Mouse (Mus musculus) forebrain, embryonic 14.5 days (tissue): ENCODE measurements around the gene Eif2b2. TPM values are rescaled to one million over a fixed set of nuclear protein-coding genes. Genes with fewer than 3 reads are reported as not detected.

Experiments
- ATAC-seq: fragments of 200-750 bp; cut with Nextera tagmentation; 2 replicates; pipeline ENCODE4 v1.8.0; 2017; ENCODE audit warnings: mild to moderate bottlenecking, moderate library complexity
- DNase-seq: peaks from one replicate; pipeline ENCODE4 v3.0.0-alpha.2; 2015; ENCODE audit warnings: low spot score
- H3K27ac ChIP-seq: fragments of 300-500 bp; sonication (generic); 2 replicates; pipeline ENCODE4 v1.5.1; 2014; ENCODE audit warnings: low read depth, mild to moderate bottlenecking, control low read depth, low read length, moderate library complexity
- H3K27me3 ChIP-seq: fragments of 300-500 bp; sonication (generic); replicated peaks from 2 replicates; pipeline ENCODE4 v1.6.1; 2014; ENCODE audit warnings: low read length, control low read depth, mixed read lengths; ENCODE audit not compliant: control insufficient read depth, insufficient read depth
- H3K36me3 ChIP-seq: fragments of 300-500 bp; sonication (generic); 2 replicates; pipeline ENCODE4 v1.6.1; 2014; ENCODE audit warnings: low read length, control low read depth; ENCODE audit not compliant: control insufficient read depth, insufficient read depth
- H3K4me1 ChIP-seq: fragments of 300-500 bp; sonication (generic); 2 replicates; pipeline ENCODE4 v1.6.1; 2014; ENCODE audit warnings: antibody characterized with exemption, low read length, control low read depth; ENCODE audit not compliant: control insufficient read depth, insufficient read depth
- H3K4me2 ChIP-seq: fragments of 300-500 bp; sonication (generic); 2 replicates; pipeline ENCODE4 v1.6.1; 2014; ENCODE audit warnings: mild to moderate bottlenecking, control low read depth, low read length
- H3K4me3 ChIP-seq: fragments of 300-500 bp; sonication (generic); 2 replicates; pipeline ENCODE4 v1.5.1; 2014; ENCODE audit warnings: low read depth, low read length, control low read depth
- H3K9ac ChIP-seq: fragments of 300-500 bp; sonication (generic); 2 replicates; pipeline ENCODE4 v1.6.1; 2014; ENCODE audit warnings: mild to moderate bottlenecking, low read length, control low read depth, moderate library complexity
- H3K9me3 ChIP-seq: fragments of 300-500 bp; sonication (generic); replicated peaks from 2 replicates; pipeline ENCODE4 v1.6.1; 2016; ENCODE audit warnings: low read length, control low read depth, mixed read lengths; ENCODE audit not compliant: control insufficient read depth
- WGBS: fragments of 180-500 bp; shearing (Covaris S2); extraction: QIAGEN DNeasy Blood & Tissue Kit; methylation state at CpG from one replicate; pipeline ENCODE4 v1.1.7; 2014; 5-methylcytosine and 5-hydroxymethylcytosine counted together
- polyA plus RNA-seq: library from polyadenylated mRNA; unstranded; fragments of >200 nt; fragmentation: Nextera tagmentation; extraction: Ambion mirVana; gene quantifications from 2 replicates; pipeline ENCODE4 v1.2.1, GENCODE M21; 2014

Eif2b2 gene
- polyA plus RNA-seq, result 95.5 and 102 TPM in 2 replicates

GRCm38 (mm10) chr12:85219236-85219904, at the start of gene Eif2b2:
Gene Eif2b2 (plus strand): TSS chr12:85219481.
- DNase-seq (peak; percentile 99), ATAC-seq (peak; percentile 100)
- Histone ChIP-seq H3K27ac (peak within 1 kb of the TSS; percentile 68; the same call in 1 of the 2 replicates), H3K27me3 (no peaks in the 10 kb centered on the region), H3K9ac (peak within 1 kb of the TSS; percentile 74), H3K4me2 (peak within 1 kb of the TSS; percentile 90), H3K9me3 (no peaks in the 10 kb centered on the region), H3K36me3 (peaks cover 35% of the 10 kb centered on the region), H3K4me3 (peak within 1 kb of the TSS; percentile 82), H3K4me1 (peaks cover 8% of the 10 kb centered on the region)
- WGBS, result under 1% methylated on average over 54 of the region's 54 CpGs

- no peak for DNase-seq
Observed at GRCm38 (mm10) chr12:85169877-85170276, 49.4 kb upstream of the Eif2b2 start.

GRCm38 (mm10) chr12:85170284-85170947, 48.9 kb upstream of the Eif2b2 start:
- Histone ChIP-seq H3K27me3 (no peaks in the 10 kb centered on the region), H3K27ac (no peak overlapping the region), H3K9me3 (no peaks in the 10 kb centered on the region), H3K4me2 (no peak overlapping the region), H3K4me3 (no peak overlapping the region), H3K9ac (no peak overlapping the region), H3K4me1 (peaks cover 5% of the 10 kb centered on the region), H3K36me3 (no peaks in the 10 kb centered on the region; the same call in 1 of the 2 replicates)
- WGBS, result 82% methylated on average over 11 of the region's 11 CpGs
- ATAC-seq, result no peak
- DNase-seq, result no peak

More at GRCm38 (mm10) chr12:85169877-85170276, 49.4 kb upstream of the Eif2b2 start:
- H3K27ac ChIP-seq, result no peak overlapping the region
- no peak overlapping the region for H3K4me2 ChIP-seq
- 56% methylated on average over 3 of the region's 3 CpGs for WGBS
- no peaks in the 10 kb centered on the region for H3K9me3 ChIP-seq
- no peaks in the 10 kb centered on the region for H3K27me3 ChIP-seq
- ATAC-seq, result peak; percentile 49; the same call in 1 of the 2 replicates
- H3K4me3 ChIP-seq, result no peak overlapping the region
- H3K4me1 ChIP-seq, result no peaks in the 10 kb centered on the region; the same call in 1 of the 2 replicates
- no peaks in the 10 kb centered on the region; the same call in 1 of the 2 replicates for H3K36me3 ChIP-seq
- H3K9ac ChIP-seq, result no peak overlapping the region

GRCm38 (mm10) chr12:85170948-85171307, 48.4 kb upstream of the Eif2b2 start:
- no peaks in the 10 kb centered on the region for H3K9me3 ChIP-seq
- H3K27ac ChIP-seq, result no peak overlapping the region
- peaks cover 10% of the 10 kb centered on the region for H3K4me1 ChIP-seq
- DNase-seq (no peak), ATAC-seq (no peak)
- no peak overlapping the region for H3K4me3 ChIP-seq
- no peak overlapping the region for H3K9ac ChIP-seq
- no peaks in the 10 kb centered on the region; the same call in 1 of the 2 replicates for H3K36me3 ChIP-seq
- 83% methylated on average over 3 of the region's 3 CpGs for WGBS
- H3K27me3 ChIP-seq, result no peaks in the 10 kb centered on the region
- H3K4me2 ChIP-seq, result no peak overlapping the region

GRCm38 (mm10) chr12:85174016-85174415, 45.3 kb upstream of the Eif2b2 start:
- 46% methylated on average over 7 of the region's 7 CpGs for WGBS
- Histone ChIP-seq H3K27ac (no peak overlapping the region), H3K27me3 (no peaks in the 10 kb centered on the region), H3K36me3 (no peaks in the 10 kb centered on the region; the same call in 1 of the 2 replicates), H3K4me1 (peaks cover 28% of the 10 kb centered on the region), H3K4me3 (no peak overlapping the region), H3K4me2 (no peak overlapping the region), H3K9me3 (no peaks in the 10 kb centered on the region), H3K9ac (no peak overlapping the region)
- no peak for ATAC-seq
- DNase-seq, result peak; percentile 52

- H3K4me3 ChIP-seq, result peak overlapping the region; percentile 29; the same call in 1 of the 2 replicates
- H3K4me2 ChIP-seq, result peak overlapping the region; percentile 58
- H3K27ac ChIP-seq, result peak overlapping the region; percentile 36; the same call in 1 of the 2 replicates
- no peak for DNase-seq
- WGBS, result 41% methylated on average over 16 of the region's 16 CpGs
- H3K4me1 ChIP-seq, result peaks cover 28% of the 10 kb centered on the region
- no peaks in the 10 kb centered on the region; the same call in 1 of the 2 replicates for H3K36me3 ChIP-seq
- H3K9ac ChIP-seq, result peak overlapping the region; percentile 49
- no peaks in the 10 kb centered on the region for H3K27me3 ChIP-seq
- H3K9me3 ChIP-seq, result no peaks in the 10 kb centered on the region
- ATAC-seq, result peak; percentile 8; the same call in 1 of the 2 replicates
Observed at GRCm38 (mm10) chr12:85175087-85175675, 44.1 kb upstream of the Eif2b2 start.

- ATAC-seq (peak; percentile 92), DNase-seq (peak; percentile 90)
- Histone ChIP-seq H3K36me3 (no peaks in the 10 kb centered on the region), H3K27me3 (no peaks in the 10 kb centered on the region), H3K4me3 (peak overlapping the region; percentile 29; the same call in 1 of the 2 replicates), H3K4me2 (peak overlapping the region; percentile 58), H3K9ac (peak overlapping the region; percentile 54), H3K4me1 (peaks cover 28% of the 10 kb centered on the region), H3K9me3 (no peaks in the 10 kb centered on the region), H3K27ac (peak overlapping the region; percentile 67)
- 13% methylated on average over 11 of the region's 11 CpGs for WGBS
Observed at GRCm38 (mm10) chr12:85175926-85176845, 43.1 kb upstream of the Eif2b2 start.

- ATAC-seq (no peak), DNase-seq (peak; percentile 48)
- Histone ChIP-seq H3K9me3 (no peaks in the 10 kb centered on the region), H3K27me3 (no peaks in the 10 kb centered on the region), H3K4me3 (peak overlapping the region; percentile 29), H3K4me2 (peak overlapping the region; percentile 58), H3K9ac (peak overlapping the region; percentile 54), H3K36me3 (no peaks in the 10 kb centered on the region), H3K27ac (no peak overlapping the region), H3K4me1 (peaks cover 36% of the 10 kb centered on the region)
- WGBS, result 5% methylated on average over 32 of the region's 32 CpGs
Observed at GRCm38 (mm10) chr12:85176846-85177523, 42.3 kb upstream of the Eif2b2 start.
